Mouse (Mus musculus) heart, adult 2 months (tissue): ENCODE results near the gene Ercc2.

Experiments
- CTCF ChIP-seq: fragments of 200-600 bp; IDR thresholded peaks from 2 replicates; pipeline ENCODE4 v1.8.1; 2022; ENCODE audit warnings: antibody characterized with exemption, mild to moderate bottlenecking, moderate library complexity
- POLR2A ChIP-seq: fragments of 200-500 bp; IDR thresholded peaks from 2 replicates; pipeline ENCODE4 v1.6.1; 2011; ENCODE audit warnings: mild to moderate bottlenecking, low read depth, low read length, control low read depth; ENCODE audit not compliant: insufficient read depth

DNA sequence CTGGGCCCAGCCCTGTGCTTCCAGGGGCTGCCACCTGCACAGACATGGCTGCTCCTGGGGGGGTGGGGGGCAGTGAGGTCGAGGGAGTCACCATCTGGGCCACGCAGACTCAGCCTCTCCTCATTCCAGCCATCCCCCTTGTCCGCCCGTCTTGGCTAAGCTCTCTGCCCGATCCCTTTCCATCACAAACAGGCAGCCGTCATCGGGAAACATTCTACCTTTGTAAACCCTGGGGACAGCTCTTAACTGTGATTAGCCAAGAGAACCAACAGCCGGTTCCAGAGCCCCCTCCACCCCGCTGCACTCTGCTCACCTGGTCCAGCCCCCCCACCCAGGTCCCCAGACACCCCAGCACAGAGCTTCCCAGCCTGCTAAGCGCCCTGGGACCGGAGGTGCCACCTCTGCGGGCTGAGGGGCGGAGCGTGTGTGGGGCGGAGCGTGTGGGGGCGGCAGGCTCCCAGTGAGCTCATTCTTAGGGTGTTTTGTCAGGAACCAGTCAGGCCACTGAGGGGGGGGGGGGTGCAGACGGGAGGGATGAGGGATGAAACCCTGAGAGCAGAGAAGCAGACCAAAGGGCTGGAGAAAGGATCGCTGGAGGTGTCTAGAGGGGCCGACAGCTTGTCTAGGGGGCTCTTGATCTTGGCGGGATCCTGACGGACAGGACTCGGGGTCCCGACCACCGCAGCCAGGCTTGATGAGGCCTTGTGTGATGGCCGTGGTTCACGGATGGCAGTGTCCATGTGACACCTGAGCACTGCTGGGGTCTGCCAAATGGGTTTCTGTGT is 17.9 kb downstream of the Ercc2 start:
- TF ChIP-seq POLR2A (no peak), CTCF (no peak)
